Mouse (Mus musculus): ENCODE measurements around the gene Rnase1.
"Not testable (repeated sequence)": the region's sequence is repeated elsewhere in the genome, so short reads cannot be mapped to it uniquely, and the experiment has no call there.

Gene Rnase1

GRCm38 (mm10) chr14:51146685-51147084, at the start of gene Rnase1:
TSS of gene Rnase1 (minus strand) at chr14:51146785.
- no peak for DNase-seq (ENCODE audit: low read depth)

- DNase-seq (ENCODE audit: low read depth) = no peak
Observed at GRCm38 (mm10) chr14:51195681-51196080, 49.1 kb upstream of the Rnase1 start.

GRCm38 (mm10) chr14:51181051-51181450, 34.5 kb upstream of the Rnase1 start:
- not testable (repeated sequence) for DNase-seq (ENCODE audit: low read depth)

- no peak for DNase-seq (ENCODE audit: low read depth)
Observed at GRCm38 (mm10) chr14:51173843-51174242, 27.3 kb upstream of the Rnase1 start.

- not testable (repeated sequence) for DNase-seq (ENCODE audit: low read depth)
Observed at GRCm38 (mm10) chr14:51172947-51173346, 26.4 kb upstream of the Rnase1 start.

GRCm38 (mm10) chr14:51172095-51172865, 25.7 kb upstream of the Rnase1 start:
- DNase-seq (ENCODE audit: low read depth) = not testable (repeated sequence)

- DNase-seq (ENCODE audit: low read depth) = no peak
Observed at GRCm38 (mm10) chr14:51166068-51166467, 19.5 kb upstream of the Rnase1 start.

GRCm38 (mm10) chr14:51165435-51165834, 18.9 kb upstream of the Rnase1 start:
- no peak for DNase-seq (ENCODE audit: low read depth)

- DNase-seq (ENCODE audit: low read depth) = not testable (repeated sequence)
Observed at GRCm38 (mm10) chr14:51163323-51163722, 16.7 kb upstream of the Rnase1 start.

GRCm38 (mm10) chr14:51161976-51162375, 15.4 kb upstream of the Rnase1 start, which contains the start of gene Rnase2b:
TSS of gene Rnase2b (plus strand) at chr14:51162260.
- not testable (repeated sequence) for DNase-seq (ENCODE audit: low read depth)

GRCm38 (mm10) chr14:51157072-51157471, 10.5 kb upstream of the Rnase1 start:
- DNase-seq (ENCODE audit: low read depth) = no peak

GRCm38 (mm10) chr14:51156736-51157068, 10.1 kb upstream of the Rnase1 start:
- no peak for DNase-seq (ENCODE audit: low read depth)

- DNase-seq (ENCODE audit: low read depth) = no peak
Observed at GRCm38 (mm10) chr14:51156056-51156735, 9.6 kb upstream of the Rnase1 start.

- no peak for DNase-seq (ENCODE audit: low read depth)
Observed at GRCm38 (mm10) chr14:51152249-51152870, 5.8 kb upstream of the Rnase1 start.

- DNase-seq (ENCODE audit: low read depth) = no peak
Observed at GRCm38 (mm10) chr14:51150206-51150831, 3.7 kb upstream of the Rnase1 start.

- no peak for DNase-seq (ENCODE audit: low read depth)
Observed at GRCm38 (mm10) chr14:51149164-51149563, 2.6 kb upstream of the Rnase1 start.

GRCm38 (mm10) chr14:51148006-51148405, 1.4 kb upstream of the Rnase1 start:
- DNase-seq (ENCODE audit: low read depth) = no peak

GRCm38 (mm10) chr14:51145521-51145920, 1.1 kb downstream of the Rnase1 start:
- no peak for DNase-seq (ENCODE audit: low read depth)

- DNase-seq (ENCODE audit: low read depth) = no peak
Observed at GRCm38 (mm10) chr14:51144451-51144850, 2.1 kb downstream of the Rnase1 start.

- no peak for DNase-seq (ENCODE audit: low read depth)
Observed at GRCm38 (mm10) chr14:51143937-51144336, 2.6 kb downstream of the Rnase1 start.

- no peak for DNase-seq (ENCODE audit: low read depth)
Observed at GRCm38 (mm10) chr14:51143287-51143686, 3.3 kb downstream of the Rnase1 start.

- DNase-seq (ENCODE audit: low read depth) = no peak
Observed at GRCm38 (mm10) chr14:51142568-51142967, 4.0 kb downstream of the Rnase1 start.
